Mouse (Mus musculus) CD8-positive naive resting alpha-beta T cell, adult 2 months (primary cell): ENCODE results near the gene Olfr1098.

ENCODE experiments used
- DNase-seq, 2 experiments: peaks; one replicate each; pipeline ENCODE4 v3.0.0; 2022; ENCODE audit warnings: low read depth in 2 of 2, low spot score in 2 of 2

Olfr1098 gene

DNA sequence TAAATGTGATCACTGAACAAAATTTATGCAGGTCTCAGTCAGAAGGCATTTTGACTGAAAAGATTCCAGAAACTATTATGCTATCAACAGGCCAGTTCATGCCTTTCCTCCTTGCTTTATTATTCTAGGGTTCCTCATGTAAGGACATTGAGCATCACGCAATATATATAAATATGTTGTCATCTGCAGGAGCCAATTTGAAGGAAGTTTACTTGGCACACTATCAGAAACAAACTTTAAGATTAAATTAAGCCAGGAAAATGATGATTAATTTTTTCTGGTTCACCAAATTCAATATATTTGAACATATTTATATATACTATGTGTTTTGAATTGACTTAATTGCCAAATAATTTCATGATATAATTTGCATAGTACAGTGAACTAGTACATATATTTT, at the start of gene Olfr1098:
Gene Olfr1098, minus strand, starts transcription at position 101 of the 400 bp plus-strand sequence.
- no peak for DNase-seq

DNA sequence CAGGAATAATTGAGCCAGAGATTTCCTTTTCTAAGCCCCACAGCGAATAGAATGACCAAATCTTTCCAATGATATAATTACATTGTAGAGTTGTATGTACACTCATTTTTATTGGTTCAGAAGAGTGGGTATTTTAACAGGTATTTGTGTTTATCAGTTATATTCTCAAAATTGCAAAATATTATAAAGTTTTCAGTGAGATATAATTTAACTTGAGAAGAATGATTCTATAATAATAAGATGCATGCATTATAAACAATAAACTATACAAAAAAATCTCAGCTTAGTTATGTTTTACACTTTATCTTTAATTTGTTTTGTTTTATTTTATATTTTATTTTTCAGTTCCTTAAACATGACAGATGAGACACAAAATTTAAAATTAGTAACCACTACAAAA, 36.2 kb upstream of the Olfr1098 start, which contains the start of gene Olfr1099:
Gene Olfr1099, minus strand, starts transcription at position 101 of the 400 bp plus-strand sequence.
- DNase-seq = no peak

- DNase-seq = no peak
Observed at GRCm38 (mm10) chr2:86926557-86926956, 2.2 kb upstream of the Olfr1098 start.

DNA sequence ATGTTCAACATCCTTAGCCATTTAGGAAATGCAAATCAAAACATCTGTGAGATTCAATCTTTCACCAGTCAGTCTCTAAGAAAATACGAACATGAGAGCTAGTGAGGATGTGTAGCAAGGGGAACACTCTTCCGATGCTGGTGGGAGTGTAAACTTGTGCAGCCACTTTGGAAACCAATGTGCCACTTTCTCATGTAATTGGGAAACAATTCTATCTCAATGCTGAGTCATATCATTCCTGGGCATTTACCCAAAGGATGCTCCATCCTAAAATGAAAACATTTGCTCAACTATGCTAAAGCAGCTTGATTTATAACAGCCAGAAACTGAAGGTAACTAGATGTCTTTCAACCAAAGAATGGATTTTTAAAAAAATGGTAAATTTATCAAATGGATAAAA, 18.7 kb downstream of the Olfr1098 start:
- no peak for DNase-seq

DNA sequence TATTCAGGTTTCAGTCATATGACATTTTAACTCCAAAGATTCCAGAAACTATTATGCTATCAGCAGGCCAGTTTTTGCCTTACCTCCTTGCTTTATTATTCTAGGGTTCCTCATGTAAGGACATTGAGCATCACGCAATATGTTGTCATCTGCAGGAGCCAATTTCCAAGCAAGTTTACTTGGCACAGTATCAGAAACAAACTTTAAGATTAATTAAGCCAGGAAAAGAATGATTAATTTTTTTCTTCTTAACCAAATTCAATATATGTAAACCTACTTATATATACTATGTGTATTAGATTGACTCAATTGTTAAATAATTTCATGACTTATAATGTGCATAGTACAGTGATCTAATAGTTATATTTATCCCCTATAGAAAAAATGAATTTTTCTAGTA, 32.2 kb downstream of the Olfr1098 start, which contains the start of gene Olfr1097:
Gene Olfr1097, minus strand, starts transcription at position 101 of the 400 bp plus-strand sequence.
- no peak for DNase-seq

GRCm38 (mm10) chr2:86874702-86875101, 49.6 kb downstream of the Olfr1098 start, which contains the start of gene Gm13723:
Gm13723 (minus strand) TSS chr2:86874802.
- DNase-seq = no peak
